Mouse (Mus musculus) forelimb bud, embryonic 11.5 days (tissue): ENCODE measurements at regions not wholly inside any gene's neighbourhood (a gene's known extent, or its start where the extent isn't known, plus 50 kb on each side); places are given as distances from the start of the nearest gene placed in this dataset.
A peak's percentile ranks its signal among the peaks of the same experiment; 100 is the strongest.
"Not testable (repeated sequence)": the region's sequence is repeated elsewhere in the genome, so short reads cannot be mapped to it uniquely, and the experiment has no call there.

Source experiments
- DNase-seq: peaks from one replicate; pipeline ENCODE4 v3.0.0-alpha.2; 2012; ENCODE audit warnings: low read depth, low spot score

DNA sequence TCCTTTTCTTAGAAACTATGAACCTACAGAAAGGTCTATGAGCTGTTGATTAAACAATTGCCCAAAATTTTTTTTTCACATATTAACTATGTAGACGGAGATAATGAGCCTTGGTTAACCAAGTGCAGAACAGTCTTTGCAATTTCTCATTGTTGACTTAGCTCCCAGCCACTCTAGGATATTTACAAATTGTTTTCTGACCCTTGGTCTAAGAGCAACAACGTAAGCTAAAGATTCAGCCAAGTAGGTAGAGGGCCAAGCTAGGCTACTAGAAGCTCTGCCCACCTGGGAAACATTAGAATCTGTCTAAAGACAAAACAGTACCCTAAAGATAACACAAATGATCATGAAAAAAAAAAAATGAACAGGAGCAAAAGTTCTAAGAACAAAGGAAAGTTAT is 67.5 kb upstream of the Map9 start:
- no peak for DNase-seq

DNA sequence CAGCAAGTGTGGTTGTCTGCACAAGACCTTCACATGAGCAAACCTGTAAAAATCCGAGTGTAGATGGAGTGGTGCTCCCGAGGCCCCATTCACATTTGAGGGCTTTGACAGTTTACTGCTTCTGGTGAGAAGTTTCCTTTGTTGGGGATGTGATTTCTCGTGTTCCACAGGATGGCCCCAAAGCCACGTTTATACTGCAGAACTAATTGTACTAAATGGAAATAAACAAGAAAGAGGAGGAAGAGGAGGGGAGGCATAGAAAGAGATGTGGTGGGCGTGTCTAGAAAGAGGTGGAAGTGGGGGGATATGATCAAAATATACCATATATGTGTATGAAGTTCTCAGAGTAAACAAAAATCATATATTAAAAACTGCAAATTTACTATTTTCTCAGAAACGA is 68.8 kb upstream of the Map9 start:
- DNase-seq, result no peak

DNA sequence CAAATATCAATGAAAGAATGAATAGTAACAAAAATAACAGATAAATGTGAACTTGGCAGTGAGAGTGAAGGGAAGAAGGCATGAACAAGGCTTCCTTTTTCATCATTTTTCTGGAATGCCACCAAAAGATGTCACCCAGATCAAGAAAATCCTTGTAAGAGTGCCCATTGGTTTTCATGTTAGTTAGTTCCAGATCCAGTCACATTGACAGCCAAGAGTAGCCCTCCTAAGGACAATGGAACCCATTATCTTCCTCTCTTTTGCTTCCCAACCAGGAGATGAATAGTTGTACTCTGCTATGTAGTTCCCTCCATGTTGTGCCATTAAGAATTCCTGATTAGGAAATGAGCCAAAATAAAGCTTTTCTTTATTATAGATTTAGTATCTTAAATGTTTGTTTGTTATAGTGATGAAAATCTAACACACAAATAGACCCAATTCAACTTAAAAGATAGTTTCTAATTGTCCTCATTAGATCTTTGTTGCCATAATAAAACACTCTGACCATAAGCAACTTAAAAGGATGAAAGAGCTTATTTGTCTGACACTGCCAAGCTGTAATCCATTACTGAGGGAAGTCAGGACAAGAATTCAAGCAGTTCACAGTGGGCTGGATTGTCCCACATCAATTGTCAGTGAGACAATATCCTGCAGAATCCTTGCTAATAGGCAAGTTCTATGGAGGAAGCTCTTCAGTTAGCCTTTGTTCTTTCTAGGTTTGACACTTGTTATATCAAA is 80.7 kb upstream of the Map9 start:
- DNase-seq, result no peak

DNA sequence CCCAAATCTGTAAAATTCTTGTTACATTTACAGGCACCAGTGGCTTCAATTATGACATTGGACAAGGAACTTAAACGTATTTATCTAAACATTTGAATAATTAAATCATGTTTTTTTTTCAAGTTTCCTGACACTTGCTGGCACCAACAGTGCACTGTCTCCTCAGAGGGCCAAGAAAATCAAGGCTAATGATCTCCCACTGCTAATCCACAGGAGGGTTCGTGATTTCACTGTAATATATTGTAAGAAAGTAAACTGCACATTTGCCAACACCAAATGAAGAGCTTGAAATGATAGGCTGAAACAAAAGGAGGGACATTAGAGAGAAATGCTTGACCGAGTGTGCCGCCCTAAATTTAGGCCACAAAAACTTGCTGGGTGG is 82.0 kb upstream of the Map9 start:
- DNase-seq, result no peak

DNA sequence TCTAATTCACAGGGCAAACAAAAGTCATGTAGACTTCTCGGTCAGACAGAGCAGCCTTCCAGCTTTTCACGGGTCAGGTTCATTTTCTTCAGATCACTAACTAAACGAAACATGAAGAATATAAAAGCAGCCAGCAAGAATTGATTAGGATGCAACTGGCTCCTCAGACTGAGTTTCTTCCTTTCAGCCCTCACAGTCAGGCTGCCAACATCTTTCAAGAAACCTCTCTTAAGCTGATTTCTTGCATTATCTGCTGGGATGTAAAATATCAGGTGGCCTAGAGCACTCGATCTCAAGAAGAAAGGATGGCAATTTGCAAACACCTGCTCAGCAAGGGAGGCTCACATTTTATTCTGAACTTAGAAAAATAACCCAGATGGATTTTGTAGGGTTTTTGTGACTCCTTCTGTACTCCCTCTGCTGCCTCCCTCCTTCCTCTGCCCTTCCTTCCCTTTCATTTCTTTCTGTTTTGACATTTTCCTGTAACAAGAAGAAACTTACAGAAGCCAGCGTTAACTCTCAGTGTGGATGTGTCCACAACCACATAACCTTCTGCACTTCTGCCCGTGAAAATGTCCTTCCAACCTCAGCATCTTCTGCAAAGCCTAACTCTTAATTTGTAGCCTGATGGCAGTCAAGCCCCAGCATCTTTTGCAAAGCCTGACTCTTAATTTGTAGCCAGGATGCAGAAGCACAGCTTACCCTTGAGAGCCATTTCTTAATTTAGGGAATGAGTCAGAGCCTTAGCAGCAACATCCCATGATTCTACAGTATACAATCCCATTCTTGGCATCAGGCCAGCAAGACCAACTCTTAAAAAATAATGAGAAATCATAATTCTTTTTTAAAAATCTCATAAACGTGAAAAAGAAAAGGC is 82.7 kb upstream of the Map9 start:
- no peak for DNase-seq

DNA sequence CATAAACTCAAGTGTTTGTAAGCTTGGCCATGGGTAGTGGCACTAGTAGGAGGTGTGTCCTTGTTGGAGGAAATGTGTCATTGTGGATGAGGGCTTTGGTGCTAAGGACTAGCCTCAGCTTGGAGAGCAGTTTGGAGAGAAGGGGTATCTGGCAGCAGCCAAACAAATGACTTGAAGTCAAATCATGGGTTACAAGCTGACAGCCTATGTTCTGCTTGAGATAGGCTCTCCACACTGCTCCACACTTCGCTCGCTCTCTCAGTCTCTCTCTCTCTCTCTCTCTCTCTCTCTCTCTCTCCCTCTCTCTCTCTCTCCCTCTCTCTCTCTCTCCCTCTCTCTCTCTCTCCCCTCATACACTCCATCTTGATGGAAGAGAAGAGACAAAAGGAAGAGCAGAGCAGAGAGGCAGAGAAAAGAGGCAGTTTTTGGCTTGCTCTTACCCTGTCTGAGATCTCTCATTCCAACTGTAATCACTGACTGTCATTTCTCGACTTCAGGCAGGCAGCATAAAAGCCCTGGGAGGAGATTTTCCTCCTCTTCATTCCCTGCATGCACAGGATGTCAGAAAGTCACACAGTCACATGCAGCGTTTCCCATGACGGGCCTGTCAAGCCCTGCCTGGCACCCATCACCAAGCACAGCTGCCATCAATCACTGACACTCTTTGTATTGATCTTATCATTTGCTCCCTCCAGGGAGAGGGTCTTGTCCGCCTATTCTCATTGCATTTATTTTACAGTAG is 83.5 kb upstream of the Map9 start:
- no peak for DNase-seq

DNA sequence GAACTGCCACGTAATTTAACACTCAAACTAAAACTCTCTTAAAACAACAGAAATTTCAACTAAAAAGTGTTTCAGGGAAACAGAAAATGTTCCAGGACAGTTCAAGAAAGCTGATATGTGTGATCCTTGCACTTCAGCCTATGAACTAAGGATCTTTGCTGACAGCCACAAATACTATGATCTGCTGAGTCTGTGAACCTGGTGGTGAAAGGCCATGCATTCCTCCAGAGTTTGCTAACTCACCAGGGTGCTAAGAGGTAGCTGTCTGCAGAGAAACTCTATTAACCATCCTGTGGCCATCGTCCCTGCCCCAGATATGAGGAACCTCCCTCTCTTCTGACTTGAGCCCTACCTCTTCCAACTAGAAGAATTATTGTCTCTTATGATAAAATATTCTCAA is 84.3 kb upstream of the Map9 start:
- DNase-seq, result not testable (repeated sequence)

DNA sequence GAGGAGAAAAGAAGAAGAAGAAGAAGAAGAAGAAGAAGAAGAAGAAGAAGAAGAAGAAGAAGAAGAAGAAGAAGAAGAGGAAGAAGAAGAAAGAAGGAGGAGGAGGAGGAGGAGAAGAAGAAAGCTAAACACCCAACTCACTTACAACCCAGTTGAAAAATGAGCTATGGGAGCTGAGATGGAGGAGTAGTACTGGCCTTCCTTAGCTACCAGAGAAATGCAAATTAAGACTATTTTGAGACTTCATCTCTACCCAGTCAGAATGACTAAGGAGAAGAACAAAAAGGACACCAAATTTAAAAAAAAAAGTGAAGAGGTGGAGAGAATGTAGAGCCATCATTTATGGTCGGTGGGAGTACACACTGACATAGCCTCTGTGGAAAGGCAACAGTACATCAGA is 85.9 kb upstream of the Map9 start:
- DNase-seq, result no peak

DNA sequence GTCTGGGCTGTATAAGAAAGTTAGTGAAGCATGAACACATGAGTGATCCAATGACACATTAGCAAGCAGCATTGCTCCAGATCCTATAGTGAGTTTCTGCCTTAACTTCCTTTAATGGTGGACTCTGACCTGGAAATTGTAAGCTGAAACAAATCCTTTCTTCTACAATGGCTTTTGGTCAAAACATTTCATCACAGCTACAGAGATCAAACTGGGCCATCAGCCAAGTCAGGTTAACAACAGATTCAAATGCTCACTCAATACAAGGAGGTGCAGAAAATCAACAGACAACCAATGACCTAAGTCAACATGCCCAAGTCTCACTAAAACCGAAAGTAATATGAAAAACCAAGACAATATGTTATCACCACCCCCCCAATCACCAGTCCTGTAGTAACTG is 91.9 kb upstream of the Map9 start:
- no peak for DNase-seq

DNA sequence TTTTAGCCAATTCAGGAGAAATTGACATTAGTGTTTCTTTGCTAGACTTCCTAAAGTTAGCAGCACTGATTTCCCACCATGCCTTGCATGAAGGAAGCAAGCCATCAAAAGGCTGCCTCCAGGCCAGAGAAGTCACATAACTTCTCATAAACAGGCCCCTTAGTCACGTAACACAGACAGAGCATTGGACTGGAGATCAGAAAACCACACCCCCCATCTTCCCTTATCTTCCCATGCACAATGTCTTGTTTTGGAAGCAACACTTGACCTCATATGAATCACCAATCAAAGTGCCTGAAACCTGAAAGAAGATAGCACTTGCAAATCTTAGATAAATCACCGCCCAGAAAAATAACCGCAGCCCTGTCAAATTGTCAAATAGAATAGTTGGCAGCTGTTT is 95.9 kb upstream of the Map9 start:
- DNase-seq, result no peak

DNA sequence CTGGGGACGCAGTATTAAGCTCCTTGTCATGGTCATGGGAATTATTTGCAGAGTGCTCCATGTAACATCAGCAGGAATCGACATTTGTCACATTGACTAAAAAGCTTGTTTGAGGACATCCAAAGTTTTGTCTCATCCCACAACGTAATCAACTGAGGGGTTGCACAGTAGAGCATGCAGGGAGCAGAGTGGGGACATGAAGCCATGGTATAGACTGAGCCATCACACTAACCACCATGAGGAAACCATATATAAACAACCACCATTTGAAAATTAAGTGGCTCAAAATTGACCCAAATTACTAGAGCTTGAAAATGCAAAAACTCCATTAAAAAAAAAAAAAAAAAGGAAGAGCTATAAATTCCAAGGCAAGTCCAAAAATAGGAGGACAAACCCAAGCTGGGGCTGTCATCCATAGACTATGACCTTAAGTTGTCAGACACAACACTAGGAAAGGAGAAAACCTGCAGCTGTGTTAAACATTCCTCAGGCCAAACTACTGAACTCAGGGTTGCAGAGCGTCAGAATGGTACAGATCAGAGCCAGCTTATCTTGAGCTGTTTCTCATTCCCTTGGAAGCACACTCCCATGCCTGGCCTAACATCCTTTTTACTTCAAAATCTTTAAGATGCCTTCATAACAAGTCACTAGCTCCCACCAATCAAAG is 97.7 kb upstream of the Map9 start:
- no peak for DNase-seq

DNA sequence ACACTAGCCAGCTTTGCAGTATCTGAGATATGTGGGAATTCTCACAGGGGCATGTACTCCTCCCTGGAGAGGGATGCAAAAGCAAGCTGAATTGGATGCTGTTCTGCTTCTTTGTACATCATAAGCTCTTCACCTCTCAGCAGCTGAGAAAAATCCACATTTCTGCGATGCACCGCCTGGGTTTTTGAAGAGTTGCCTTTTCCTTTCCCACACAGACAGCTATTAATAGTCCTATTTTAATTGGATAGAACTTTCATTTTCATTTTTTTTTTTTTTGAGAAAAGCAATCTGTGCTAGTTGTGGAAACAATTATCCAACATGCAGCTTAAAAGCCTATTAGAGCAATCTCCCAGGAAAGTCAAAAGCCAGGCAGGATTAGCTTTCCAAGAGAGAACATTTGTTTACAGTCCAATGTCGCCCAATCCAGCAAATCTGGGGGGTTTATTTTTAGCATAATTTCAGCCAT is 105.2 kb upstream of the Gucy1a1 start:
- DNase-seq, result no peak

DNA sequence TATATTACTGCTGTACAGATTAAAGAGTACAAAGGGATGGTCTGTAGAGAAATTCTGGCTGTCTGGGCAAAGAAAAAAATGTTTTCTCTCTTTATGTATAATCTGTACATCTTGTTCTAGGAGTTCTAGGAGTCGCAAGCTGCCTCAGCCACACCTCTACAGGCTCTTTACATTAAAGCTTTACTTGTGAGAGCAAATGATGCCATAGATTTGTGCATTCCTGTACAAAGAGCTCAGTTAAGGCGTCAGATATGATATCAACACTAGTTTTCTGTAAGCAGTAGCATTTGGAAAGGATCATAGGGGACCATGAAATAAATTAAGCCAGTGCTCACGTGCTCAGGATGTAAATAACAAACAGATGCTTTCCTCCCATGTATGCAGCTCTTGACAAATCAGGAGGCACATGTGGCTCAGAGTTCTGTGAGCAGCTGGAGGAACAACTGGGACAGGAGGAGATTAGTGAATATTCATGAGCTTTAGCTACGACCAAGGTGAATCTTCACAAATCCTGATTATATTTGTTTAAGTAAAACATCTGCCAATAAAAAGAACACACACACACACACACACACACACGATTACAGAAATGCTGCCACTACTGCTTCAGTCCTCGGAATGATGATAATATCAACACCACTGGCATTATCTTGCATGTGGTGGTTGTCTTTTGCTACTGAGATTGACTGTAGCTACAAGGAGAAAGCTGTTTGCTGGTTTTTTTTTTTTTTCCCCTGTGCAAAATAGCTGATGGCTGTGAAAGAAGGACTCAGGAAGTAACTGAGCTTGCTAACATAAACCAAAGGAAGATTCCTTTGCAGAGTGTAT is 104.6 kb upstream of the Gucy1a1 start:
- DNase-seq, result peak; percentile 27

DNA sequence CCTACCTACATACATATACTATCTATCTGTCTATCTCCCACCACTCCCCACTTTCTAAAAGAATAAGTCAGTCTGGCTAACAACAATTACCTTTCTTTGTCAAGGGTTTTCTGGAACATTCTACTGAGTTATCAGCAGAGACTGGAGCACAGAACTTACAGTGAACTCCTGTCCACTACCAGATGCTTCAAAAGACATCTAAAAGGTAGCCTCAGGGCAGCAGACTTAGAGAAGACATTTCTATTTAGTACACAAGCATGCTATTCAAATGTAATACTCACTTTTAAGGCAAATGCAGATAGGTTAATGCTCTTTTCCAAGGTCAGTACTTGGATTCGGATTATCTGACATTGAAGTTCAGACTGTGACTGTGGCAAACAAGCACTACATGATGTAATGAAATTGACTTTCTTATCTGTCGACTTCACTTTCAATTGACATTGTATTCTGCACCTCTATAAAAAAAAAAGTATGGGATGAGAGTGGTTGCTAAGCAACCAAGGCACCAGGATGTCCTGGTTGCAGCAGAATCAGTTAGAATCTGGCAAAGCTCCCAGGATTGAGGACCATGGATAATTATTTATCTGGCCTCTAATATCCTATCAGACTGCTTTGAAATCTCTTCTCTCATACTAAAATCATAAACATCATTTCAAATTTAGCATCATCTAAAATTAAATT is 90.9 kb upstream of the Gucy1a1 start:
- no peak for DNase-seq

DNA sequence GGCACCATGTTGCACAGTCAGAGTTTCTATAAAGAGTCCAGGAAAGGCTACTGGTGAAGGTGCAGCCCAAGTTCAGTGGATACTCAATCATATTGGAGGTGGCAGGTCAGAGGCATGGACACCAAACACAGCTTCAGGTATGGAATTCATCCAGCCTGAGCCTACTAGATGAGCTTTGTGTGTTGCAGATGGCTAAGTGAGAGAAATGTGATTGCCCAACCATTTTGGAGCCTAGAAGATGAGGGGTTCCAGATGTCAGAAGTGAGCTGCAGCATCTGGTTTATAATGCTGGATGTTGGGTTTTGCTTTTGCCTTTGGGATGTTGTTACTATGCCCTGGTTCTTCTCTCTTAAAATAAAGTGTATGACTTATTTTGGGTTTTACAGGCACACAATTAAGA is 88.7 kb upstream of the Gucy1a1 start:
- DNase-seq, result peak; percentile 7

DNA sequence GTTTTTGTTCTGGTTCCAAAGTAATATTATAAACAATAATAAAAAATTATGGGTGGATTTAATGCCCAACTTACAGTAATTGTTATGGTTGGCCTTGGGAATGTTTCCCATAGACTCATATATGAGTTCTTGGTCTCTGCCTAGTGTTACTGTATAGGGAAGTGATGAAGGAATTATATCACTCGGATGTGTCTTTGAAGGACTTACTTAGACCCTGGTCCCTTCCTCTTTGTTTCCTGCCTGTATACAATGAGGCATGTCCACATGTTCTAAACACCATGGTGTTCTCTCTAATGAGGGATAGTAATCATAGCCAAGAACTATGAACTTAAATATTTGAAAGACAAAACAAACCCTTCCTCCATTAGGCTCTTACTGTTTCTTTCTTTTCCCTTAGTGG is 77.8 kb upstream of the Gucy1a1 start:
- DNase-seq, result no peak

DNA sequence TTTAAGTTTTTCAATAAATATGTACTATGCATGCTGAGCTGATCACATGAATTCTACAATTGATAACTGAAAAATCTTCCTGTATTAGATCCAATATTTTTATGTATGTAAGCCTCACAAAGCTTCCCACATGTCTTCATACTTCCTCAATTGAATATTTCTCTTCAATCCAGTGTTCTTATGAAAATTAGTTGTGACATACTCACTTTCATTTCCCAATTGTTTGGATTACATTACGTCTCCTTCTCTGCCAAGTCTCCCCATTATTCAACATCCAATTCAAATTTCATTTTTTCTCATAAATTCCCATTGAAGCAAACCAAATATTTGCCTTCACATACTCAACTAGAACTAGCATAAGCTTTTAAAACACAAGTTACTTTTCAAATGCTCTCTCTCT is 76.3 kb upstream of the Gucy1a1 start:
- no peak for DNase-seq

DNA sequence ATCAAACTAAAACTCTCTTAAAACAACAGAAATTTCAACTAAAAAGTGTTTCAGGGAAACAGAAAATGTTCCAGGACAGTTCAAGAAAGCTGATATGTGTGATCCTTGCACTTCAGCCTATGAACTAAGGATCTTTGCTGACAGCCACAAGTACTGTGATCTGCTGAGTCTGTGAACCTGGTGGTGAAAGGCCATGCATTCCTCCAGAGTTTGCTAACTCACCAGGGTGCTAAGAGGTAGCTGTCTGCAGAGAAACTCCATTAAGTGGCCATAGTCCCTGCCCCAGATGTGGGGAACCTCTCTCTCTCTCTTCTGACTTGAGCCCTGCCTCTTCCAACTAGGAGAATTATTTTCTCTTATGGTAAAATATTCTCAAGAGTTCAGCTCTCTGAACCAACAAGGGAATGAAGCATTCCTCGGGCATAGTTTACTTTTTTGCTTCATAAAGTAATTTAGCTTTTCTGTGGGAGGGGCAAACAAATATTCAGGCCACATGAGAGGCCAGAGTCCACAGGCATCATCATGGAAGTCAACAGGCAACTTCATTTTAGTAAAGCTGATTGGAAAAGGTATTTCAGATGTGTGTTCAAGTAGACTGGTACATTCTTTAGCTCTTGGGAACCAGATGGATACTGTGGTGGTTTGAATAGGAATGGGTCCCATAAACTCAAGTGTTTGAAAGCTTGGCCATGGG is 73.8 kb upstream of the Gucy1a1 start:
- DNase-seq, result not testable (repeated sequence)

DNA sequence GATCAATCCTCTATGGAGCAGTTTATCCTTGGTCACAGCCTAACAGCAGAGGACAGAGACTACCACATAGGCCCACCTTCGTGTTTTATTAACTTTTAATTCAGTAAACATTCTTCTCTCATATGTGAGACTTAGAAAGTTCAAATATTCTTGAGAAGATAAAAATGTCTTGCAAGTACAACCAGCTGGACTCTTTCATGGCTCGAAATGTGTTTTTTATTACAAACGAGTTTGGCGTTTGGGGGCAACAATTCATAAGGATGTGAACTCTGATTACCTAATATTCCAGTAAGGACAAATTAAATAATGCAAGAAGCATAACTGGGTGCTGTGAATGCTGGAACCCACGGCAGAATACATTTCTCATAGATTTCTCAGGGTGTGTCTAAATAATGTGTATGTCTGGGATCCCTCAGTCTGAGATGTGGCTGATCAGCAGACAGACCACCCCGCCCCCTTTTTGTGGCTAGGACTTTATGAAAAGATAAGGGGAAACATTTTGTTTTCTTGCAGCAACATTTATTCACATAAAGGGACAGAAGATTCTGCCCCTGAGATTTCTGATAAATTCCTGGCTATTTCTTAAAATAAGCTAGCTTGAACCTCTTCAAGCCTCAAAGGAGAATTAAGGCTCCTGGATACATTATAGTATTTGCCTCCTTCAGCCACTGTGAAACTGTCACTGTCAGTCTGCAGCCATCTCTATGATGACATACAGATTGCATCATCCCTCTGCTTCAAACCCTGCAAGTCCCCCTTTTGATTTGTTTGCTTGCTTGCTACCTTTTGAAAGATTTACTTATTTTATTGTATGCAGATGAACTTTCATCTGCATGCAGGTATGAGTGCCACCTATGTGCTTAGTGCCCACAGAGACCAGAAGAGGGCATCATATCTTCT is 69.2 kb upstream of the Gucy1a1 start:
- DNase-seq, result no peak
